Mouse (Mus musculus): Measurements from ENCODE around the gene Agtr1b. TPM values are rescaled to one million over a fixed set of nuclear protein-coding genes. Genes with fewer than 3 reads are reported as not detected.

Agtr1b gene
- polyA plus RNA-seq (2015; fragmentation: Nextera tagmentation; extraction: Ambion mirVana) = 0.05 TPM in 1 of 2 replicates, not detected in the other

- no peak for DNase-seq (ENCODE audit: low spot score)
These were observed at the start of gene Agtr1b for GRCm38 (mm10) chr3:20366558-20367522. Gene Agtr1b, minus strand, starts transcription at chr3:20367177.

GRCm38 (mm10) chr3:20353598-20353997 is 13.4 kb downstream of the Agtr1b start:
- no peak for DNase-seq (ENCODE audit: low spot score)

- no peak for DNase-seq (ENCODE audit: low spot score)
These were observed 18.8 kb downstream of the Agtr1b start for GRCm38 (mm10) chr3:20348206-20348605.

- DNase-seq (ENCODE audit: low spot score) = no peak
These were observed 26.6 kb downstream of the Agtr1b start for GRCm38 (mm10) chr3:20340402-20340801.

- DNase-seq (ENCODE audit: low spot score) = peak; percentile 23
These were observed 32.3 kb downstream of the Agtr1b start for GRCm38 (mm10) chr3:20334681-20335080.

- DNase-seq (ENCODE audit: low spot score) = no peak
These were observed 49.7 kb downstream of the Agtr1b start for GRCm38 (mm10) chr3:20317233-20317632.

GRCm38 (mm10) chr3:20309142-20309541 is 57.8 kb downstream of the Agtr1b start:
- DNase-seq (ENCODE audit: low spot score) = no peak

GRCm38 (mm10) chr3:20307256-20307655 is 59.7 kb downstream of the Agtr1b start:
- no peak for DNase-seq (ENCODE audit: low spot score)

GRCm38 (mm10) chr3:20304758-20305352 is 62.1 kb downstream of the Agtr1b start:
- peak; percentile 46 for DNase-seq (ENCODE audit: low spot score)

- DNase-seq (ENCODE audit: low spot score) = no peak
These were observed 71.4 kb downstream of the Agtr1b start for GRCm38 (mm10) chr3:20295546-20295945.

- DNase-seq (ENCODE audit: low spot score) = no peak
These were observed 72.2 kb downstream of the Agtr1b start for GRCm38 (mm10) chr3:20294542-20295348.

GRCm38 (mm10) chr3:20291370-20291769 is 75.6 kb downstream of the Agtr1b start:
- DNase-seq (ENCODE audit: low spot score) = no peak

- no peak for DNase-seq (ENCODE audit: low spot score)
These were observed 78.2 kb downstream of the Agtr1b start for GRCm38 (mm10) chr3:20288761-20289160.

- DNase-seq (ENCODE audit: low spot score) = no peak
These were observed 85.2 kb downstream of the Agtr1b start for GRCm38 (mm10) chr3:20281796-20282195.

- DNase-seq (ENCODE audit: low spot score) = no peak
These were observed 91.3 kb downstream of the Agtr1b start, which contains the start of gene Cpb1 for GRCm38 (mm10) chr3:20275633-20276032. Gene Cpb1, minus strand, starts transcription at chr3:20275733.

Other genes starting within 250 kb of the Agtr1b start
- 56.1 and 58.1 TPM in 2 replicates for gene Gyg, start 211.9 kb downstream of the Agtr1b start, polyA plus RNA-seq (2015; fragmentation: Nextera tagmentation; extraction: Ambion mirVana)
- gene Cpa3, start 125.0 kb downstream of the Agtr1b start, polyA plus RNA-seq (2015; fragmentation: Nextera tagmentation; extraction: Ambion mirVana) = 32.4 and 35.9 TPM in 2 replicates
- gene Cpb1, start 91.4 kb downstream of the Agtr1b start, polyA plus RNA-seq (2015; fragmentation: Nextera tagmentation; extraction: Ambion mirVana) = 0.22 and 0.25 TPM in 2 replicates

Measured in thymus, postnatal 0 days (tissue).